Mouse (Mus musculus) colon, adult 2 months (tissue): ENCODE measurements around the gene Anks4b. TPM values are rescaled to one million over a fixed set of nuclear protein-coding genes. Genes with fewer than 3 reads are reported as not detected.

Source experiments
- polyA plus RNA-seq: library from polyadenylated mRNA; depleted of rRNA; stranded (reverse); fragments of >200 nt; gene quantifications from 2 replicates; pipeline ENCODE4 v1.2.3, GENCODE M21; 2012; rRNA removed

The Anks4b gene
- 7.0 and 8.9 TPM in 2 replicates for polyA plus RNA-seq

GRCm38 (mm10) chr7:120173603-120174244, at the start of gene Anks4b:
Gene Anks4b (plus strand): TSS chr7:120173858.

GRCm38 (mm10) chr7:120145191-120145590, 28.5 kb upstream of the Anks4b start, which contains the start of gene Zp2:
Gene Zp2 (minus strand): TSS chr7:120145291.

GRCm38 (mm10) chr7:120201771-120202170, 28.1 kb downstream of the Anks4b start, which contains the start of gene Crym:
Gene Crym (minus strand): TSS chr7:120202111.

GRCm38 (mm10) chr7:120203789-120204188, 30.1 kb downstream of the Anks4b start, which contains the start of gene Abca14:
Gene Abca14 (plus strand): TSS chr7:120203961.

Other genes with a start within 250 kb of the Anks4b start
- gene Dnah3, start 78.6 kb upstream of the Anks4b start, polyA plus RNA-seq: not detected in 2 replicates
- gene Tmem159, start 71.5 kb upstream of the Anks4b start, polyA plus RNA-seq: 24.8 and 36.6 TPM in 2 replicates
- gene Zp2, start 28.6 kb upstream of the Anks4b start, polyA plus RNA-seq: 0.22 and 0.39 TPM in 2 replicates
- gene Crym, start 28.3 kb downstream of the Anks4b start, polyA plus RNA-seq: 3.5 and 4.3 TPM in 2 replicates
- gene Abca14, start 30.1 kb downstream of the Anks4b start, polyA plus RNA-seq: 0.02 TPM in 1 of 2 replicates, not detected in the other
- not detected in 2 replicates for gene Abca15, start 154.8 kb downstream of the Anks4b start, polyA plus RNA-seq
- not detected in 2 replicates for gene Abca16, start 235.8 kb downstream of the Anks4b start, polyA plus RNA-seq